Mouse (Mus musculus) kidney, postnatal 14 days (tissue): ENCODE measurements around the gene Nynrin.

Experiments used
- DNase-seq: peaks from one replicate; pipeline ENCODE4 v3.0.0; 2022; ENCODE audit warnings: mixed read lengths

Nynrin gene

GRCm38 (mm10) chr14:55842794-55843193 lies 11.0 kb upstream of the Nynrin start:
- no peak for DNase-seq

DNA sequence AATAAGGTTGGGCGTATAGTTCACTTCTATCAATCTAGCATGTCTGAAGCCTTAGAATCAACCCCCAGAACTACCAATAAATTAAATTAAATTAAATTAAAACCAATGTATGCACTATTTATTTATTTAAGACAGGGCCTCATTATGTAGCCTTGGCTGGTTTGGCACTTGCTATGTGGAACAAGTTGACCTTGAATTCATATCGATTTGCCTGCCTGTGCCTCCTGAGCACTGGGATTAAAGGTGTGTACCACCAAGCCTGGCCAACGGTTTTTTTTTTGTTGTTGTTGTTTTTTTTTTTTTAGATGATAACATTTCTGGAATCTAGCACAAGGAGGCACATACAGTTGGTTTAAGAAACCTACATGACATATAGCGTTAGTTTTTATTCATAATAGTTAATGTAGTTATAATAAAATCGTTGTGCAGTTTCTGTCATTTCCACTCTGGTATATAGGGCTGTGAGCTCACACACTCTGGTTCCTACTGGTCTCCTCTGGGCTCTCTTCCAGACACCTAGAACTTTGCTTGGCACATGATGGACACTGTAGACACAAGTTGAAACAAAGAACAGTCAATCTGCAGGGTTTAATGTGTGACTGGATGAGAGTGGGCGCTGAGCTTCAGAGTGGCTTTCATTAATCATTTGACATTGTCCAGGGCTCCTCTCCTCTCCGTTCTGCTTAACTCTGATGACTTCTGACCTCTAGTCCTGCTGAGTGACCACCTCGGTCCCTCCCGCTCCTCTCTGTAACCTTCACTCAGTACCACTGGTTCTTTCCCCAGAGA lies 8.1 kb upstream of the Nynrin start:
- peak; percentile 70 for DNase-seq

- DNase-seq: no peak
Measured at GRCm38 (mm10) chr14:55850885-55851284, 2.9 kb upstream of the Nynrin start.

DNA sequence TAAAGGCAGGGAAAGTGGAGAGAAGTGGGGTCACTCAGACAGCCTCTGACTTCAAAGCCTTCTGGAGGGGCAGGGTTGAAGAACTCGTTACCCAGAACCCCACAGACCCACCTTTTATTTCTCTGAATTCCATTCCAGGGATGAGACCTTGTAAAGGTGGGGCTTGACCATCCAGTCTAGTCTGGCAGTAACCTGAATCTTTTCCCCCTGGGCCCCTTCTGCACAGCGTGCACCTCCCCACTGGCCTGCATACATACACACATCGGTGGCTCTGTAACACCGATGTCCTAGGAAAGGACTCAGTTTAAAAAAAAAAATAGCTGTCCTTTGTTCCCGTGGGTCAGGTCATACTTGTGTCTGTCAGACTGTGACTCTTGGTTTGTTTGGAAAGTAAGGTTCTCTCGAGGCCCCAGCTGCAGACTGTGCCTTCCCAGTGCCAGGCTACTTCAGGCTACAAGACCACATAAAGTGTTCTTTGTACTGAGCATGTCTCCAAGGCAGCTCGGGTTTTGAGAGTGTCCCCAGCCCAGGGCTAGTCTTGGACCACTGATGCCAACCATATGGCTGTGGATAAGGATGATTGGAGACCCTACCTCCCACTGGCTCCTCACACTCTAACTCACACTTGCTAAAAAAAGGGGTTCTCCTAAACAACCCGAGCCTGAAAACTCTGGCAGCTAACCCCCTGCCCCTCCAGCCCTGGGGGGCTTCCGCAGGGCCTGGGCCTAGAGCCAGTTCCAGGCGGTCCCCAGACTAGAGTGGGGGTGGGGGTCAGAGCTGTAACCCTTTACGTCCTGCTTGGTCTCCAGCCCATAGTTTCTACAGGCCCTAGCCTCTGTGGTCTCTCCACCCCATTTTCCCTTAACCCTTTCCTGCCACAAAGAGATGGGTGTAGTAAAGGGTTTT lies 911 bp upstream of the Nynrin start:
- peak; percentile 66 for DNase-seq

GRCm38 (mm10) chr14:55854406-55855100 lies 743 bp downstream of the Nynrin start:
- no peak for DNase-seq

GRCm38 (mm10) chr14:55855101-55855561 lies 1.3 kb downstream of the Nynrin start:
- peak; percentile 76 for DNase-seq

GRCm38 (mm10) chr14:55857588-55857987 lies 3.8 kb downstream of the Nynrin start:
- no peak for DNase-seq

DNA sequence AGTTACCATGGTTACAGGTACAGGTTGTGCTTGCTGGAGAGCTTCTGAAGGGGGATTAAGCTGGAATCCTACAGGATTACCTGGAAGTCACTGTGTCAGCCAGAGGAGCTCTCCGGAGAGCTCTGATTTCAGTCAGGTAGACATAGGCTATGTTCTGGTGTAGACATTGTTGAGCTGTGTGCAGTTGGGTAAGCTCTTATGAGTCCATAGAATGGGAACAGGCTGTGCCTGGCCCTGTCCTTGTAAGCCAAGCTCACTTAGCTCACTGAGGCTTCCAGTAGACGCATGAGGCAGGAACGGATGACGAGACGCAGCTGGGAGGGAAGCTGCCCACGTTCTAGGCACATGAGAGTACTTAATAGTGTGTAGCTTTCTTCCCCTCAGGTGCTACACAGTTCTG lies 8.4 kb downstream of the Nynrin start:
- no peak for DNase-seq

DNA sequence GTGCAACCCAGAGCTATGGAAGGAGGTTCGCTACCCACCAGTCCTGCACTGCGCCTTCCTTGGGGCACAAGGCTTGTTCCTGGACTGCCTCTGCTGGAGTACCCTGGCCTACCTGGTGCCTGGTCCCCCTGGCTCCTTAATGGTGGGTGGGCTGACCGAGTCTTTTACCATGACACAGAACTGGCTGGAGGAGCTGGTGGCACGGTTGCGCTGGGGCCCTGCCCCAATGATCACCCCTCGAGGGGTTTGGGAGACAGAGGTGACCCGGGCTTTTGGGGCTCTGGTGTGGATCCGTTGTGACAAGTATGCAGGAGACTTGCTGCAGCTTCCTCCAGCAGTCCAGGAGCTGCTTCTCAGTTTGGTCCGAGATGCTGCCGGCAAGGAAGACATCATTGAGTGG lies 9.2 kb downstream of the Nynrin start:
- no peak for DNase-seq

DNA sequence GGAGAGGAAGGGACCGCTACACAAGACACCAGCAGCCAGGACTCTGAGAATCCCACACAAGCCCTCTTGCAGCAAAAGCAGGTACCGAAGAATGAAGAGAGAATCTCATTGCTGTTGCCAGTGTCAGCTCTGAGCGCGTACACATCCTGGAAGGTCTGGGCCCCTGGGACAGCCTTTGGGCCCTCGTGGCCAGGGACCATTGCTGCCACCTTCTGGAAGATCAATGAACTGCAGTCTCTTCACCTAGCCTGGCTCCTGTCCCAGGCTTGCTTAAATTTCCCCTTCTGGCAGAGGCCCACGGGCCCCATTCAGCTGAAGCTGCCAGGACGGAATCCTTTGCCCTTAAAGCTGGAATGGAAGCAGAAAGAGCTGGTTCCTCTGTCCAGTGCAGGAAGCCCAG lies 10.0 kb downstream of the Nynrin start:
- peak; percentile 87 for DNase-seq

DNA sequence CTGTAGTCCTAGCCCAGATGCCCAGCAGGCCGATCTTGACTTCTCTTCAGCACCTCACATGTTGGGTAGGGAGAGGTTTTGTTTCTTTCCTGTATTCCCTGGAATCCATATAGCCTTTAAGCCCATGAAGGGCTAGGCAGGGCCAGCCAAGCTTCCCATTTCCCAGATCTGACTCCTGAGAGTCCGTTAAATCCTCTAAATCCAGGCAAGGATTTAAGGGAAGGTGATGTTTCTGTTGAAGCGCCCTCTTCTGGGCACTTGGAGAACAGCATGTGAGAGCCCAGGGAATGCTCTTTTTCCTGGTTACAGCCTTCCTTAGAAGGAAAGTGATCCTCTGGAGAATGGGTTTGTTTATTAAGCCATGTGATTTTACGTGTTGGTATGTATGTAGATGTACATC lies 13.2 kb downstream of the Nynrin start:
- DNase-seq: peak; percentile 67

DNA sequence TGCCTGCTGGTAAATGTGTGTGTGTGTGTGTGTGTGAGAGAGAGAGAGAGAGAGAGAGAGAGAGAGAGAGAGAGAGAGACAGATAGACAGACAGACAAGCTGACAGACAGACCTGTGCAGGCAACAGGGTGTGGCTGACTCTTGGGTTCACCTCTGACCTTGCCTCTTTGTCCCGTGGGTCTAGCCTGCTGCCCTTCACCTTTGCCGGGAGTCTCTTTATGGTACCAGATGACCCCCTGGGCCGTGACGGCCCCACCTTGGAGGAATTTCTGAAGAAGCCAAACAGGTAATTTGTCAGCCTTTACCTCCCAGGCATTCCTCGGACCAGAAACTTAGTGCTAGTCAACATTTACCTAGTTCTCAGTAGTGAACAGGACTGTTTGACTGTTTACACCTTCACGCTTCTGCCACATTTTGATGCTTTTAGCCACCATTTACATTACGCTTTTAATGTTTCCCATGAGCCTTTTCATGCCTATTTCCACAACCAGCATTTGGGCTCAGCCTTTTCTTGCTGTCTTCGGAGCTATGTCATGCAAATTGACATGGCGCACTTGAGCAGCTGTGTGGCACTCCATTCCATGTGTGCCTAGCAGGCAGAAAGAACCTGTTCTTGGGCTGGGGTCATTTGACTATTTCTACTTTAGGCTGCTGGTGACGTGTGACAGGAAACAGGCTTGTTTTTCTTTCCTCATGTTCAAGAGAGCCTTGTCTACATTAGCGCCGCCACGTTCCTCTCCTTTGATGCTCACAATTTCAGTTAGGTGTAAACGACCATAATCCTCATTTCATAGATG lies 14.6 kb downstream of the Nynrin start:
- DNase-seq: no peak

DNA sequence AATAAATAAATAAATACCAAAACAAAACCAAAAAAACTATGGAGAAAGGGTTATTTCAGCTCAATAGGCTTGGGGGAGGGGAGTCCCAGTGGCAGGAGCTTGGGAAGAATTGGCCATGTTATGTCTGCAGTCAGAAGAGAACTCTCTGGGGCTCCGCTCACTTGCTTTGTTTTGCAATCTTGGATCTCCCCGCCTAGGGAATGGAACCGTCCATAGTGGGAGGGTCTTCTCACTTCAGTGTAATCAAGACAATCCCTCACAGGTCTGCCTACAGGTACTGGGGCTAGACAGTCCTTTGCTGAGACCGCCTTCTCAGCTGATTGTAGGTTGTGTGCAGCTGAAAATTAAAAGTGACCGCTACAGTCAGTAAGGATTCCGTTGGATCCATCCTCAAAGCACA lies 15.7 kb downstream of the Nynrin start:
- DNase-seq: no peak

GRCm38 (mm10) chr14:55872039-55872438 lies 18.2 kb downstream of the Nynrin start:
- no peak for DNase-seq

DNA sequence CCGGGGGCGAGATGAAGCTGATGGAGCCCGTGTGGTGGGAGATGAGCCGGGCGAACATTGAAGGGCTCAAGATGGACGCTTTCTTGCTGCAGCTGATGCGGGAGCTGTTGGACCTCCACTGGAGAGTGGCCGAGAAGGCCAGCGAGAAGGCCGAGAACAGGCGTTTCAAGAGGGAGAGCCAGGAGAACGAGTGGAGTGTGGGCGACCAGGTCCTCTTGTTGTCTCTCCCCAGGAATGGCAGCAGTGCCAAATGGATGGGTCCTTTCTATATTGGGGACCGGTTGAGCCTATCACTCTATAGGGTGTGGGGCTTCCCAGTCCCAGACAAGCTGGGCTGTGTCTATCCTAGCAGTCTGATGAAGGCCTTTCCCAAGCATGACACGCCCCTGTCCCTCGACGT lies 18.7 kb downstream of the Nynrin start:
- no peak for DNase-seq

DNA sequence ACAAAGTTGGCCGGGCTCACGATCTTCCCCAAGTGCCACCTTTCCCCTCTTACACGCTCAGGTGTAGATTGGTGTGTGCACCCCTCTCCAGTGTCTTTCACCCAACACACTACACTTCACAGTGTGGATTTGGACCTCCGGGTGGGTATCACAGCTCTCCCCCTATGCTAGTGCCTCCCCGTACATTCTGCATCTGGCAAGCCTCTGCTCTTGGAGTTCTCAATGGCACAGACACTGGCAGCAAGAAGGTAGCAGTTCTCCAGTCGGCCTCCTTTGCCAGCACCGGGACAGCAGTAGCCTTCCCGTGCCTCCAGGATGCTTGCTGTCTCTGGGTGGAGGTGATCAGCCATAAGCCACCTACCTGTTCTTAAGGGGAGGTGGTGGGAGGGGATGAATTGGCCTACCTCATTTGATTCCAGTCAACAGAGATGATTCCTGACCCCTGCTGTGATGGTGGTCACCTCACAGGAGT lies 19.5 kb downstream of the Nynrin start:
- no peak for DNase-seq

DNA sequence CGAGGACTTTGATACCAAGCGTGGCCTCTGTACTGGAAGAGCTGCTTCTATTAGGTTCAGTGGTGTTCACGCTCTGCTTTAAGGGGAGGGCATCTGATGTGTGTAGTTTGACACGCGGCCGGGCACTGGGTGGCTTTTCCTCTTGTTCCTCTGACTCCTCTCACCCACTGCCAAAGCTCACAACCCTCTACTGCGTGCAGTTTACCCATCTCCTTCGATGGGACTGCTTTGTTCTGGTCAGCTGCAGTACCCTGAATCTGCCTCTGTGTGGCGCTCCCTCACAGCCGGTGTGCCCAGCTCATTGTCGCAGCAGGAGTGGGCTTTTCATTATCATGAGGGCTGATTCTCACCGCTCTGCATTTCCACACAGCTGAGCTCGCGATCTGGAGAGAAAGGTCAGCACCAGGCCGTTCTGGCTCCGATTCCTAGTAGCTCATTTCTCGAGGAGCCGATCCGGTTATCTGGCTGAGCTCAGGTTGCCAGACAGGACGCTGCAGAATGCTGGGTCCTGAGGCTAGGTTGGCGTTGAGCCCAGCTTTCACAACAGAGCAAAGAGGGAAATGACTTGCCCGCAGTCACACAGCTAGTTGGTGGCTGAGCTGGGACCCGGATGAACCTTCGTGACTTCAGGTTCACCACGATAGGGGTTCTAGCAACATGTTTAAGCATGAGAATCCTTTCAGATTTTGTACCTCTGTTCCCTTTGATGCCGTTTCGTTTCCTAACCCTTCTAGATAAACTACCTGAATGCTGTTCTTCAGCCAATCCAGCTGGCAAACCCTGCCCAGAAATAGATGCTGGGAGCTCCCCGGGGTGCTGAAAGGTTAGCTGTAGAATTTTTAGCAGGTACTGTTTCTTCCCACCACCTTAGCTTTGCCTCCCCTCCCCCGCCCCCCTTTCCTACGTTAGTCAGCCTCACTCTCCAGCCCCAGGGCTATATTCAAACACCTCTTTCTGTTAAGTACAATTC lies 20.2 kb downstream of the Nynrin start:
- DNase-seq: peak; percentile 79

DNA sequence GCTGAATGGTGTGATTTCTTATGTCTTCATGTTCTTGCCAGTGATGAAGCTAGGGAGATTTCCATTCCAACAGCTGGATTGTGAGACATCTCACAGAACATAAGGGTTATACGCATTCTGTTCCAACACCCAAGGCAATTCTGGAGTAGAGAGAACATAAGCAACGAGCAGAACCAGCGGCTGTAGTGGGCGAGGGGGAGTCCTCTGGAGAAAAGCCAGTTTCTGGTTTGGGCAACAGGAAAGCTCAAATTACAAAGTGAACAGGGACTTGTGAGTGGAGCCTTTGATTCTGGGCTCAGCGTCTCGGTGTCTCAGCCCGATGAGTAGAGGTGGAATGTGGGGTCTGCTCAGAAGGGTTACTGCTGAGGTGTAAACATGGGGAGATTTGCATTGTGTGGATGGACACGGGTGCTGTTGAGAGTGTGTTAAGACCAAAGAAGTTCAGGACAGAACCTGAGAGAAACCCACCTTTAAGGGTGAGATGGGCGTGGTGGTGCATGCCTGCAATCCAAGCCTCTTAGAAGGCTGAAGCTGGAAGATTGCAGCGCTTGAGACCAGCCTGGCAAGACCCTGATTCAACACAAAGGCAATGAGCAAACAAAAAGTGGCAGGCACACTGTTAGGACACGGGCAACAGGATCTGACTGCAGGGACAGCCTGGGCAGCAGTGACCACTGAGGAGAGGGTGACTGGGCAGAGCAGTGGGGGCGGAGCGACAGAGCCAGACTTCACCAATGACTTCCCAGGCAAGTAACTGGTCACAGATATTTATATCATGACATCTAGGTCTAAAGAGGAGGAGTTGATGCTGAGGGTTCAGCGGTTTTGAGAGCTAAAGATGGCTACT lies 23.9 kb downstream of the Nynrin start:
- DNase-seq: no peak

DNA sequence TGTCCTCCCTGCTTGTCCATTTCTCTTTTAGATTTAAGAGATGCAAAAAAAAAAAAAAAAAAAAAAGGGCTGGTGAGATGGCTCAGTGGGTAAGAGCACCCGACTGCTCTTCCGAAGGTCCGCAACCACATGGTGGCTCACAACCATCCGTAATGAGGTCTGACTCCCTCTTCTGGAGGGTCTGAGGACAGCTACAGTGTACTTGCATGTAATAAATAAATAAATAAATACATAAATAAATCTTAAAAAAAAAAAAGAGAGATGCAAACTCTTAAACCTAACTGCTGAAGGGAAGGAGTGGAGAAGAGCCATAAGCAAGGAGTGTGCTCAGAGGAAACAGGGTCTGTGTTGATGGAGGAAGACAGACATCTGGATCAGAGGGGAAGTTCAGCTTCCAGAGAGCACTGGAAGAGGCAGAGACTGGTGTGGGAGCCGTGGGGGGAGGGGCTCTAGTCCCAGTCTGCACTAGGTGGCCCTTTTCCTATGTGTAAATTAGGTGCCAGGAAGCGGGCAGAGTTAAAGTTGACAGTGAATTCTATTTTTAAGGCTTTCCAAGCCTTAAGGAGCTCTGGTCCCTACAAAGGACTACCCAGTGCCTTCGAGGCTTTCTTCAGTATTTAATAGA lies 24.6 kb downstream of the Nynrin start:
- DNase-seq: no peak

DNA sequence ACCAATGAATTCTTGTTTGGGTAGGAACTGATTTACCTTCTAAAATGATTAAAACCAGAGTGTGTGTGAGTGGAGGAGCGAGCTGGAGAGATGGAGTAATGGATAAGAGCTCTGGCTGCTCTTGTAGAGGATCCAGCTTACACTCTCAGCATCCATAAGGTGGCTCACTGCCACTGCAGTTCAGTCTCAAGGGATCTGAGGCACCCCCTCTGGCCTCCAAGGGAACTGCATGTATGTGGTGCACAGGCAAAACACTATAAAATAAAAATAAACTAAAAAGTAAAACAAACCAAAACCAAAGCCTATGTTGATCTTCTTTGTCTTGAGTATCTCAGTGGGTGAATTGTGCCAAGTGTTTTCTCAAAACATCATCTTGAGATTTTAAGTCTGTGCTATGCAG lies 25.8 kb downstream of the Nynrin start:
- DNase-seq: peak; percentile 89
